Mouse (Mus musculus) forebrain, embryonic 13.5 days (tissue): Measurements from ENCODE around the gene Pabpc5. TPM values are rescaled to one million over a fixed set of nuclear protein-coding genes. Genes with fewer than 3 reads are reported as not detected.

Source experiments
- ATAC-seq: fragments of 200-750 bp; cut with Nextera tagmentation; 2 replicates; pipeline ENCODE4 v1.8.0; 2017
- H3K27ac ChIP-seq: fragments of 300-500 bp; sonication (generic); 2 replicates; pipeline ENCODE4 v1.5.1; 2015; ENCODE audit warnings: inconsistent platforms, mild to moderate bottlenecking, moderate library complexity
- H3K27me3 ChIP-seq: fragments of 300-500 bp; sonication (generic); 2 replicates; pipeline ENCODE4 v1.6.1; 2015; ENCODE audit warnings: mild to moderate bottlenecking, inconsistent platforms
- H3K36me3 ChIP-seq: fragments of 300-500 bp; sonication (generic); 2 replicates; pipeline ENCODE4 v1.6.1; 2015; ENCODE audit warnings: mild to moderate bottlenecking, inconsistent platforms; ENCODE audit not compliant: poor library complexity, severe bottlenecking
- H3K4me1 ChIP-seq: fragments of 300-500 bp; sonication (generic); 2 replicates; pipeline ENCODE4 v1.6.1; 2015; ENCODE audit warnings: inconsistent platforms
- H3K4me2 ChIP-seq: fragments of 300-500 bp; sonication (generic); 2 replicates; pipeline ENCODE4 v1.6.1; 2015; ENCODE audit warnings: inconsistent platforms, mild to moderate bottlenecking, moderate library complexity
- H3K4me3 ChIP-seq: fragments of 300-500 bp; sonication (generic); 2 replicates; pipeline ENCODE4 v1.5.1; 2015; ENCODE audit warnings: mild to moderate bottlenecking, inconsistent platforms
- H3K9ac ChIP-seq: fragments of 300-500 bp; sonication (generic); 2 replicates; pipeline ENCODE4 v1.6.1; 2015; ENCODE audit warnings: mild to moderate bottlenecking, inconsistent platforms
- H3K9me3 ChIP-seq: fragments of 300-500 bp; sonication (generic); replicated peaks from 2 replicates; pipeline ENCODE4 v1.6.1; 2016; ENCODE audit warnings: inconsistent platforms
- WGBS: fragments of 180-500 bp; shearing (Covaris S2); methylation state at CpG from one replicate; pipeline ENCODE4 v1.1.7; 2015; 5-methylcytosine and 5-hydroxymethylcytosine counted together
- polyA plus RNA-seq: library from polyadenylated mRNA; unstranded; fragments of >200 nt; fragmentation: Nextera tagmentation; extraction: Ambion mirVana; gene quantifications from 2 replicates; pipeline ENCODE4 v1.2.1, GENCODE M21; 2015

Gene Pabpc5
- 0.49 and 0.78 TPM in 2 replicates for polyA plus RNA-seq

- peak; percentile 99 for ATAC-seq
- no peaks in the 10 kb centered on the region for H3K9me3 ChIP-seq
- H3K4me2 ChIP-seq = peak within 1 kb of the TSS; percentile 49
- H3K4me1 ChIP-seq = no peaks in the 10 kb centered on the region
- no peaks in the 10 kb centered on the region for H3K27me3 ChIP-seq
- H3K4me3 ChIP-seq = peak within 1 kb of the TSS; percentile 44
- H3K27ac ChIP-seq = peak within 1 kb of the TSS; percentile 84
- peak within 1 kb of the TSS; percentile 61 for H3K9ac ChIP-seq
- no peaks in the 10 kb centered on the region for H3K36me3 ChIP-seq
- 12% methylated on average over 21 of the region's 21 CpGs for WGBS
Measured at GRCm38 (mm10) chrX:119927081-119927571, at the start of gene Pabpc5. Gene Pabpc5, plus strand, starts transcription at chrX:119927196.

- no peak overlapping the region for H3K9ac ChIP-seq
- no peaks in the 10 kb centered on the region for H3K36me3 ChIP-seq
- no peak for ATAC-seq
- no peak overlapping the region for H3K27ac ChIP-seq
- no peaks in the 10 kb centered on the region for H3K9me3 ChIP-seq
- no peaks in the 10 kb centered on the region for H3K4me1 ChIP-seq
- H3K4me3 ChIP-seq = no peak overlapping the region
- 90% methylated on average over 3 of the region's 3 CpGs for WGBS
- no peaks in the 10 kb centered on the region for H3K27me3 ChIP-seq
- H3K4me2 ChIP-seq = no peak overlapping the region
Measured at GRCm38 (mm10) chrX:119886957-119887593, 39.9 kb upstream of the Pabpc5 start.

- Histone ChIP-seq H3K4me1 (no peaks in the 10 kb centered on the region), H3K27me3 (no peaks in the 10 kb centered on the region), H3K4me3 (no peak overlapping the region), H3K36me3 (no peaks in the 10 kb centered on the region), H3K4me2 (no peak overlapping the region), H3K9ac (no peak overlapping the region), H3K9me3 (no peaks in the 10 kb centered on the region), H3K27ac (no peak overlapping the region)
- ATAC-seq = no peak
- WGBS = 82% methylated on average over 6 of the region's 6 CpGs
Measured at GRCm38 (mm10) chrX:119888326-119888920, 38.6 kb upstream of the Pabpc5 start.

- no peak for ATAC-seq
- WGBS = 72% methylated on average over 5 of the region's 5 CpGs
Measured at GRCm38 (mm10) chrX:119927852-119928251, 856 bp downstream of the Pabpc5 start.

More at GRCm38 (mm10) chrX:119927852-119928251, 856 bp downstream of the Pabpc5 start:
- peak overlapping the region; percentile 44 for H3K4me3 ChIP-seq
- no peaks in the 10 kb centered on the region for H3K36me3 ChIP-seq
- no peaks in the 10 kb centered on the region for H3K27me3 ChIP-seq
- H3K27ac ChIP-seq = no peak overlapping the region
- H3K4me2 ChIP-seq = peak overlapping the region; percentile 49
- H3K9me3 ChIP-seq = no peaks in the 10 kb centered on the region
- no peaks in the 10 kb centered on the region for H3K4me1 ChIP-seq
- H3K9ac ChIP-seq = no peak overlapping the region
